Mouse (Mus musculus): ENCODE measurements around the gene Serpina3f. TPM values are rescaled to one million over a fixed set of nuclear protein-coding genes. Genes with fewer than 3 reads are reported as not detected.

Serpina3f gene
- total and polyA plus RNA-seq, 3 experiments: not detected

DNA sequence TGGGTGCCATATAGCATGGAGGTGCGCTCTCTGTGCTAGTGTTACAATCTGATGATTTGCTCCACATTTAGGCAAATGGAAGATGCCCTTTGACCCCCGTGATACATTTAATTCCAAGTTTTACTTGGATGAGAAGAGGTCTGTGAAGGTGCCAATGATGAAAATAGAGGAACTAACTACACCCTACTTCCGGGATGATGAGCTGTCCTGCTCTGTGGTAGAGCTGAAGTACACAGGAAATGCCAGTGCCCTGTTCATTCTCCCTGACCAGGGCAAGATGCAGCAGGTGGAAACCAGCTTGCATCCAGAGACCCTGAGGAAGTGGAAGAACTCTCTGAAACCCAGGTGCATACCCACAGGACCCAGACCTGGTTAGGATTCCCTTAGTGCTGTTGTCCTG is 52.0 kb downstream of the Serpina3f start:
- H3K4me1 ChIP-seq (ENCODE audit: control insufficient read depth in 1 of 2, insufficient read depth in 2 of 2, low read length in 2 of 2): no peaks in the 10 kb centered on the region
- TF ChIP-seq MXI1 (IDR thresholded peaks at IDR 0.05; ENCODE audit: low read depth, low read length) (no peak), POLR2AphosphoS2 (IDR thresholded peaks at IDR 0.05; ENCODE audit: low read length) (no peak), GABPA (IDR thresholded peaks at IDR 0.05; ENCODE audit: low read depth, low read length) (no peak), TAL1 (IDR thresholded peaks at IDR 0.05; ENCODE audit: low read length) (no peak), TBP (IDR thresholded peaks at IDR 0.05; ENCODE audit: low read depth, low read length) (no peak), POLR2AphosphoS5 (IDR thresholded peaks at IDR 0.05; ENCODE audit: borderline replicate concordance, low read depth, low read length) (no peak), USF1 (IDR thresholded peaks at IDR 0.05; ENCODE audit: low read depth, low read length) (no peak), HCFC1 (IDR thresholded peaks at IDR 0.05; ENCODE audit: low read depth, low read length) (no peak), NELFE (IDR thresholded peaks at IDR 0.05; ENCODE audit: low read depth, low read length) (no peak), SIN3A (IDR thresholded peaks at IDR 0.05; ENCODE audit: low read length) (no peak), ZNF384 (IDR thresholded peaks at IDR 0.05; ENCODE audit: low read depth, low read length) (no peak), MEF2A (IDR thresholded peaks at IDR 0.05; ENCODE audit: extremely low read depth, insufficient replicate concordance, low read depth, low read length, poor library complexity, severe bottlenecking) (no peak), RCOR1 (IDR thresholded peaks at IDR 0.05; ENCODE audit: low read depth, low read length) (no peak), SMC3 (IDR thresholded peaks at IDR 0.05; ENCODE audit: low read depth, low read length) (no peak), MAFK (IDR thresholded peaks at IDR 0.05; ENCODE audit: borderline replicate concordance, low read depth, low read length) (no peak), EP300 (IDR thresholded peaks at IDR 0.05; ENCODE audit: low read depth in 1 of 2, low read length in 2 of 2) (no peak), CTCF (IDR thresholded peaks at IDR 0.05 in 2 of 3, conservative IDR thresholded peaks at IDR 0.05 in 1 of 3; ENCODE audit: control insufficient read depth in 1 of 3, insufficient read depth in 1 of 3, low read depth in 2 of 3, low read length in 3 of 3, poor library complexity in 1 of 3, severe bottlenecking in 1 of 3) (no peak), UBTF (IDR thresholded peaks at IDR 0.05; ENCODE audit: borderline replicate concordance, insufficient read depth, low read depth, low read length) (no peak), ZKSCAN1 (IDR thresholded peaks at IDR 0.05; ENCODE audit: low read depth, low read length) (no peak), CHD2 (IDR thresholded peaks at IDR 0.05; ENCODE audit: low read length) (no peak)
- H3K27ac ChIP-seq (ENCODE audit: control insufficient read depth, low read depth, low read length): no peak overlapping the region
- no peaks in the 10 kb centered on the region for H3K79me2 ChIP-seq (ENCODE audit: control insufficient read depth, insufficient read depth, low read length, poor library complexity)
- no peaks in the 10 kb centered on the region for H3K27me3 ChIP-seq (ENCODE audit: control insufficient read depth in 1 of 2, insufficient read depth in 2 of 2, low read length in 2 of 2)
- H3K4me3 ChIP-seq (ENCODE audit: control insufficient read depth in 1 of 2, insufficient read depth in 1 of 2, low read depth in 2 of 2, low read length in 2 of 2): no peak overlapping the region
- no peaks in the 10 kb centered on the region for H3K9me3 ChIP-seq (replicated peaks; ENCODE audit: insufficient read depth, low read length)
- H3K9ac ChIP-seq (ENCODE audit: control insufficient read depth, low read depth, low read length, poor library complexity, severe bottlenecking): no peak overlapping the region
- DNase-seq (ENCODE audit: low read depth, low spot score): no peak
- H3K36me3 ChIP-seq (ENCODE audit: control insufficient read depth in 1 of 2, insufficient read depth in 2 of 2, low read length in 2 of 2): no peaks in the 10 kb centered on the region

Other genes starting within 250 kb of the Serpina3f start
- gene Serpina11, start 224.6 kb upstream of the Serpina3f start, total RNA-seq (2012; rRNA removed): 0.65 TPM in 2 replicates
- under 1 TPM in 1 of 2 experiments, not detected in 1; 0.67 TPM for gene Serpina11, start 224.6 kb upstream of the Serpina3f start, polyA plus RNA-seq (2012; ENCODE audit: insufficient read depth in 1 of 2, insufficient read length in 2 of 2, low read depth in 1 of 2, low replicate concordance in 2 of 2, missing spikeins in 1 of 2)
- gene Serpina9, start 200.8 kb upstream of the Serpina3f start, total RNA-seq (2012; rRNA removed): not detected in 2 replicates
- under 1 TPM in 1 of 2 experiments, not detected in 1; 0.06 TPM for gene Serpina9, start 200.8 kb upstream of the Serpina3f start, polyA plus RNA-seq (2012; ENCODE audit: insufficient read depth in 1 of 2, insufficient read length in 2 of 2, low read depth in 1 of 2, low replicate concordance in 2 of 2, missing spikeins in 1 of 2)
- gene Serpina12, start 170.1 kb upstream of the Serpina3f start, total RNA-seq (2012; rRNA removed): 0.04 TPM in 1 of 2 replicates, not detected in the other
- not detected for gene Serpina12, start 170.1 kb upstream of the Serpina3f start, polyA plus RNA-seq (2012; ENCODE audit: insufficient read depth in 1 of 2, insufficient read length in 2 of 2, low read depth in 1 of 2, low replicate concordance in 2 of 2, missing spikeins in 1 of 2)
- not detected in 2 replicates for gene Serpina5, start 113.4 kb upstream of the Serpina3f start, total RNA-seq (2012; rRNA removed)
- gene Serpina5, start 113.4 kb upstream of the Serpina3f start, polyA plus RNA-seq (2012; ENCODE audit: insufficient read depth in 1 of 2, insufficient read length in 2 of 2, low read depth in 1 of 2, low replicate concordance in 2 of 2, missing spikeins in 1 of 2): not detected
- not detected in 2 replicates for gene Serpina3a, start 101.8 kb upstream of the Serpina3f start, total RNA-seq (2012; rRNA removed)
- gene Serpina3a, start 101.8 kb upstream of the Serpina3f start, polyA plus RNA-seq (2012; ENCODE audit: insufficient read depth in 1 of 2, insufficient read length in 2 of 2, low read depth in 1 of 2, low replicate concordance in 2 of 2, missing spikeins in 1 of 2): not detected
- gene Serpina3b, start 86.5 kb upstream of the Serpina3f start, total RNA-seq (2012; rRNA removed): not detected in 2 replicates
- not detected for gene Serpina3b, start 86.5 kb upstream of the Serpina3f start, polyA plus RNA-seq (2012; ENCODE audit: insufficient read depth in 1 of 2, insufficient read length in 2 of 2, low read depth in 1 of 2, low replicate concordance in 2 of 2, missing spikeins in 1 of 2)
- gene Serpina3c, start 60.7 kb upstream of the Serpina3f start, total RNA-seq (2012; rRNA removed): not detected in 2 replicates
- not detected for gene Serpina3c, start 60.7 kb upstream of the Serpina3f start, polyA plus RNA-seq (2012; ENCODE audit: insufficient read depth in 1 of 2, insufficient read length in 2 of 2, low read depth in 1 of 2, low replicate concordance in 2 of 2, missing spikeins in 1 of 2)
- 0.19 and 0.33 TPM in 2 replicates for gene Serpina3g, start 21.7 kb downstream of the Serpina3f start, total RNA-seq (2012; rRNA removed)
- under 1 TPM in 1 of 2 experiments, not detected in 1; 0.24 TPM for gene Serpina3g, start 21.7 kb downstream of the Serpina3f start, polyA plus RNA-seq (2012; ENCODE audit: insufficient read depth in 1 of 2, insufficient read length in 2 of 2, low read depth in 1 of 2, low replicate concordance in 2 of 2, missing spikeins in 1 of 2)
- not detected in 2 replicates for gene Serpina3i, start 48.6 kb downstream of the Serpina3f start, total RNA-seq (2012; rRNA removed)
- not detected for gene Serpina3i, start 48.6 kb downstream of the Serpina3f start, polyA plus RNA-seq (2012; ENCODE audit: insufficient read depth in 1 of 2, insufficient read length in 2 of 2, low read depth in 1 of 2, low replicate concordance in 2 of 2, missing spikeins in 1 of 2)
- gene Serpina3j, start 100.0 kb downstream of the Serpina3f start, total RNA-seq (2012; rRNA removed): not detected in 2 replicates
- gene Serpina3j, start 100.0 kb downstream of the Serpina3f start, polyA plus RNA-seq (2012; ENCODE audit: insufficient read depth in 1 of 2, insufficient read length in 2 of 2, low read depth in 1 of 2, low replicate concordance in 2 of 2, missing spikeins in 1 of 2): not detected
- gene Serpina3k, start 123.9 kb downstream of the Serpina3f start, total RNA-seq (2012; rRNA removed): not detected in 2 replicates
- not detected for gene Serpina3k, start 123.9 kb downstream of the Serpina3f start, polyA plus RNA-seq (2012; ENCODE audit: insufficient read depth in 1 of 2, insufficient read length in 2 of 2, low read depth in 1 of 2, low replicate concordance in 2 of 2, missing spikeins in 1 of 2)
- not detected in 2 replicates for gene Serpina3m, start 123.9 kb downstream of the Serpina3f start, total RNA-seq (2012; rRNA removed)
- not detected for gene Serpina3m, start 123.9 kb downstream of the Serpina3f start, polyA plus RNA-seq (2012; ENCODE audit: insufficient read depth in 1 of 2, insufficient read length in 2 of 2, low read depth in 1 of 2, low replicate concordance in 2 of 2, missing spikeins in 1 of 2)
- gene Serpina3n, start 192.2 kb downstream of the Serpina3f start, total RNA-seq (2012; rRNA removed): not detected in 2 replicates
- gene Serpina3n, start 192.2 kb downstream of the Serpina3f start, polyA plus RNA-seq (2012; ENCODE audit: insufficient read depth in 1 of 2, insufficient read length in 2 of 2, low read depth in 1 of 2, low replicate concordance in 2 of 2, missing spikeins in 1 of 2): not detected

All from MEL (cell line).